Mouse (Mus musculus) brown adipose tissue, adult 24 weeks (tissue): ENCODE results near the gene Btbd19. TPM values are rescaled to one million over a fixed set of nuclear protein-coding genes. Genes with fewer than 3 reads are reported as not detected.

Source experiments
- H3K27ac ChIP-seq: fragments of 200-500 bp; replicated peaks from 2 replicates; pipeline ENCODE4 v1.5.1; 2012; ENCODE audit warnings: low read depth, mild to moderate bottlenecking, low read length
- H3K4me1 ChIP-seq: fragments of 200-500 bp; 2 replicates; pipeline ENCODE4 v1.6.1; 2012; ENCODE audit warnings: low read length, mixed read lengths; ENCODE audit not compliant: control insufficient read depth, insufficient read depth, insufficient read length
- H3K4me3 ChIP-seq: fragments of 200-500 bp; 2 replicates; pipeline ENCODE4 v1.5.1; 2012; ENCODE audit warnings: low read depth, mild to moderate bottlenecking, low read length, moderate library complexity; ENCODE audit not compliant: insufficient read depth
- polyA plus RNA-seq: library from polyadenylated mRNA; stranded (reverse); fragments of >200 nt; gene quantifications from 2 replicates; pipeline ENCODE4 v1.2.4, GENCODE M21; 2012; ENCODE audit not compliant: missing spikeins, insufficient read depth, insufficient read length

Btbd19 gene
- 1.8 TPM in 1 of 2 replicates, not detected in the other for polyA plus RNA-seq

- peak within 1 kb of the TSS; percentile 20 for H3K4me3 ChIP-seq
- peaks cover 29% of the 10 kb centered on the region for H3K4me1 ChIP-seq
- H3K27ac ChIP-seq = peak within 1 kb of the TSS; percentile 100
These were observed at the start of gene Btbd19 for GRCm38 (mm10) chr4:117125348-117125909. Btbd19 (minus strand) TSS chr4:117125725.

GRCm38 (mm10) chr4:117169936-117170335 lies 44.4 kb upstream of the Btbd19 start:
- H3K4me3 ChIP-seq = no peak overlapping the region
- no peaks in the 10 kb centered on the region for H3K4me1 ChIP-seq
- H3K27ac ChIP-seq = no peak overlapping the region

DNA sequence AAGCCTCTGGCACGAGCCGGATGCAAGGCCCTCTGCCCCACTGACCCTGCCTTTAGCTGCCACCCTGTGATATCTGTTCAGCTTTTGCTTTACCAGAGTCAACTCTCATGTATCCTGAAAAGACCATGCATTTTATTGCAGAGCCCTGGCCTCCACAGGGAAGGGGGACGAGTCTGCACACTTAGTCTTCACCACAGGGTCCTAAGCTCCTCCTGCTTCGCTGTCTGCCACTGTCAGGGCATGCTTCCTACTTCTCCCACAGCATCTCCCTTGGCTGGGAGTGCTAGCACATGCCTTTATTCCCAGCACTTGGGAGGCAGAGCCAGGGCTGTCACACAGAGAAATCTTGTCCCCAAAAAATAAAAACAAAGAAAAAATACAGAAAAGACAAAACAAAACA lies 35.7 kb upstream of the Btbd19 start:
- no peaks in the 10 kb centered on the region; the same call in 1 of the 2 replicates for H3K4me1 ChIP-seq
- H3K27ac ChIP-seq = no peak overlapping the region
- no peak overlapping the region for H3K4me3 ChIP-seq

GRCm38 (mm10) chr4:117159666-117160065 lies 34.1 kb upstream of the Btbd19 start:
- no peak overlapping the region for H3K4me3 ChIP-seq
- H3K4me1 ChIP-seq = no peaks in the 10 kb centered on the region; the same call in 1 of the 2 replicates
- no peak overlapping the region for H3K27ac ChIP-seq

- Histone ChIP-seq H3K4me1 (no peaks in the 10 kb centered on the region; the same call in 1 of the 2 replicates), H3K4me3 (peak overlapping the region; percentile 83), H3K27ac (no peak overlapping the region)
These were observed 30.8 kb upstream of the Btbd19 start for GRCm38 (mm10) chr4:117156372-117156771.

DNA sequence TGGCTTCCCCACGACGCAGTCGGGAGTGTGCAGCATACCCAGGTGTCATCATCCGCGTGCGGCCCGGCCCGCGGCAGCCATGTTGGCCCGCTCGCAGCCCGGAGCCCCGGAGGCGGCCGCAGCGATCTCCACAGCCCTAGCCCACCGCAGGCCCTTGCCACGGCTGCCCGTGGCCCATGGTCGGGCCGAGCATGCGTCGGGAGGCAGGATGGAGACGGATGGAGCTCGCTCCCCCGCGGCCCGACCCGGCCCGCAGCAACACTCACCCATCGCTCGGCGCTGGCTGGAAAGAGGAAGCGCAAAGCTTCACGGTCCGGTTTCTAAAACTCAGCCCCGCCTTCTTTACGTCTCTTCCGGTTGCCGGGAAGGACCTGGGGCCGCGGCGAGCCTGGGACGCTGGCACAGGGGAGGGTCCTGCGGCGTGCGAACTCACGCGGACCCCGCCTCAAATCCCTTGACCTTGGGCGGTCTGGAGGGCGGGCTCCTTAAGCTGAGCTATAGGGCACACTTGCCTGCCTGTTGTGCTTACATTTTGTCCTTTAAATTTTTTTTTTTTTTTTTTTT lies 30.3 kb upstream of the Btbd19 start, which contains the start of gene Rps8:
TSS of gene Rps8 (minus strand) at position 452 of the 564 bp plus-strand sequence.
- Histone ChIP-seq H3K4me3 (peak within 1 kb of the TSS; percentile 83), H3K27ac (peak within 1 kb of the TSS; percentile 81), H3K4me1 (no peaks in the 10 kb centered on the region; the same call in 1 of the 2 replicates)

GRCm38 (mm10) chr4:117155020-117155791 lies 29.7 kb upstream of the Btbd19 start:
- Histone ChIP-seq H3K4me1 (no peaks in the 10 kb centered on the region; the same call in 1 of the 2 replicates), H3K4me3 (peak overlapping the region; percentile 83)

DNA sequence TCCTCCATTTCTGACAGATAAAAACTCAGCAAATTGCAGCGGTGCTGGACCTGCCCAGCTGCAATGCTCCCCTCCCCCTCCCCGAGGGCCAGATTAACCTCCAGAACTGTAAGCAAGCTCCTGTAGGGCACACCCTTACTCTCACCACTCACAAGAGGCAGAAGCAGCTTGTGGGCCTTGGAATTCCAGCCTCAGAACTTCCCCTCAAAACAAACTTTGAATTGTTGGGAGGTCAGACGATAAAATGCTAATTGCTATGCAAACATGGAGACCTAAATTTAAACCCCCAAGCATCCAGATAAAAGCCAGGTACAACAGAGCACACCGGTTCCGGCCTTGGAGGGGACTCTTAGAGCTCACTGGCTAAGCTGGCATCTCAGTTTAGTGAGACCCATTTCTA lies 27.2 kb upstream of the Btbd19 start:
- H3K4me1 ChIP-seq = no peaks in the 10 kb centered on the region; the same call in 1 of the 2 replicates
- H3K27ac ChIP-seq = no peak overlapping the region
- no peak overlapping the region for H3K4me3 ChIP-seq

More at GRCm38 (mm10) chr4:117155020-117155791, 29.7 kb upstream of the Btbd19 start:
- H3K27ac ChIP-seq = peak overlapping the region; percentile 6; the same call in 1 of the 2 replicates

GRCm38 (mm10) chr4:117151416-117151815 lies 25.9 kb upstream of the Btbd19 start:
- no peaks in the 10 kb centered on the region for H3K4me1 ChIP-seq
- no peak overlapping the region for H3K27ac ChIP-seq

DNA sequence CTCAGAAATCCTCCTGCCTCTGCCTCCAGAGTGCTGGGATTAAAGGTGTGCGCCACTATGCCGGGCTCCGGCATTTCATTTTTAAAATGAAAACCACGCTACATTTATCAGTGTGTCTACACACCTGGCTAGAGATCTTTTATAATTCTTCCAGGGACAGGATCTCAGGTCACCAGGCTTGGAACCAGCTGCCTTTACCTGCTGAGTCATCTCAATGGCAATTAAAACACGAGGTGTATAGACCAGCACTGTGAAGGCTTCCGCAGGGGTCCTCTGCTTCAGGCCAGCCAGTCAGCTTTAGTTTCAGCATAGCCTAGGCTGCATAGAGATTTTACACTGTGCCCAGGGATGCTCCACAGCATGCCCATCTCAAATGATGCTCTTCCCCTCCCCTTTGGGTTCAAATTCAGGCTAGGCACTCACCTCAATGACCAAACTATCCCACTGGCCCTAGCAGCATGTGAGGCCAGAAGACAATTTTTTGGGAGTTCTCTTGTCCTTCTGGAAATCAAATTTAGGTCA lies 24.7 kb upstream of the Btbd19 start:
- Histone ChIP-seq H3K4me3 (no peak overlapping the region), H3K27ac (no peak overlapping the region), H3K4me1 (no peaks in the 10 kb centered on the region)

More at GRCm38 (mm10) chr4:117151416-117151815, 25.9 kb upstream of the Btbd19 start:
- H3K4me3 ChIP-seq = no peak overlapping the region

- Histone ChIP-seq H3K4me3 (no peak overlapping the region), H3K4me1 (no peaks in the 10 kb centered on the region), H3K27ac (no peak overlapping the region)
These were observed 24.0 kb upstream of the Btbd19 start for GRCm38 (mm10) chr4:117149291-117150211.

DNA sequence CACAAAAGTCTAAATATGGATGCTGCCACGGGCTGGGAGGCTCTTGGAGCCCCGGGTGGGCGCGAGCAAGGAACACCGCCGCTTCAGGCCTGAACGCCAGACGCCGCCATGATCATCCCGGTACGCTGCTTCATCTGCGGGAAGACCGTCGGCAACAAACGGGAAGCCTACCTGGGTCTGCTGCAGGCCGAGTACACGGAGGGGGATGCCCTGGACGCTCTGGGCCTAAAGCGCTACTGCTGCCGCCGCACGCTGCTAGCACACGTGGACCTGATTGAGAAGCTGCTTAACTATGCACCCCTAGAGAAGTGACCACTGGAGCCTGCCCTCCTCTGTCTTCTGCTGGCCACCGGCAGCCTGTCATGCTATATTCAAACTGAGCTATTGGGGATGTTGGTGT lies 23.3 kb upstream of the Btbd19 start:
- no peak overlapping the region for H3K27ac ChIP-seq
- no peak overlapping the region for H3K4me3 ChIP-seq
- H3K4me1 ChIP-seq = no peaks in the 10 kb centered on the region

DNA sequence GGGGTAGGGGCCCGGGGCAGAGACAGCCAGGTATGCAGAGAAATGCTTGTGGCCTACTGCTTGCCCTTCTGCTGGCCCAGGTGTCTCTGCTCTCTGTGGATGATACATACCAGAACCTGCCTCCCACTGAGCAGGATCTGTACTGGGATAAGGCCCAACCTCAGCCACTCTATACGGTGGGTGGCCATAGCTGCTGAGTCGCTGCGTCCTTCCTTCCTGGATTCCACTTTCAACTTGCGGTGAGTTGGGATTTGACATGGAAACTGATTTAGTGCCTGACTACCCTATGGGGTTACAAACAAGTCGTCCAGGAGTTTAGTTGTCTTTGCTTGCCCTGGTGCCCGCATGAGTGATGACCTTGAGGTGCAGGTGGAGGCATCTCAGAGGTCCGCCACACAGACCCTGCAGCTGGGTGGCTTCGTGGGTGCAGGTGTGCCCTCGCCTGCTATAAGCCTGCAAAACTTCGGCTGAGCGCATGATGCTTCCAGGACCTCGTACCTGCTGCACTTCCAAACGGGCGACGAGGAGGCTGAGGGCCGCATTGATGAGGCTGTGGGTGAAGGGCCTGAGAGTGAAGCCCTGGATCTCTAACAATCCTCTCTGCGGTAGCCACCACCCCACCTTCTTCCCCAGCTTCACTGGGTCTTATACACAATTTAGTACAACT lies 22.7 kb upstream of the Btbd19 start:
- H3K4me3 ChIP-seq = no peak overlapping the region
- H3K4me1 ChIP-seq = no peaks in the 10 kb centered on the region
- H3K27ac ChIP-seq = no peak overlapping the region

DNA sequence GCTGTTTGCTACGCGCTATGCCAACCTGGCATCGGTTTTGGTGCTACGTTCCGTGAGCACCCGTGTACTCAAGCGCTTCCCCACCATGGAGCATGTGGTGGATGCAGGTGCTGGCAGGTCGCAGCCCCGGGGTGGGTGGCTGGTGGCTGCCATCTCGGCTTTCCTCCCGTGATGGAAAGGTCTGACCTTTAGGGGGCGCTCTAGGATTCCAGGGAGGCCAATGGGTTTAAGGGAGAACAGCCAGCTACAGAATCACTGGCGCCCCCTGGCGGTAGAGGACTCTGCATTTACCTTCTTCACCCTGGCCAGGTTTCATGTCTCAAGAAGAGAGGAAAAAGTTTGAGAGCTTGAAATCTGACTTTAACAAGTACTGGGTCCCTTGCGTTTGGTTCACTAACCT lies 20.7 kb upstream of the Btbd19 start:
- Histone ChIP-seq H3K4me1 (no peaks in the 10 kb centered on the region), H3K27ac (no peak overlapping the region), H3K4me3 (no peak overlapping the region)
